Mouse (Mus musculus): ENCODE measurements at regions not wholly inside any gene's neighbourhood (a gene's known extent, or its start where the extent isn't known, plus 50 kb on each side); places are given as distances from the start of the nearest gene placed in this dataset.
A peak's percentile ranks its signal among the peaks of the same experiment; 100 is the strongest.

DNA sequence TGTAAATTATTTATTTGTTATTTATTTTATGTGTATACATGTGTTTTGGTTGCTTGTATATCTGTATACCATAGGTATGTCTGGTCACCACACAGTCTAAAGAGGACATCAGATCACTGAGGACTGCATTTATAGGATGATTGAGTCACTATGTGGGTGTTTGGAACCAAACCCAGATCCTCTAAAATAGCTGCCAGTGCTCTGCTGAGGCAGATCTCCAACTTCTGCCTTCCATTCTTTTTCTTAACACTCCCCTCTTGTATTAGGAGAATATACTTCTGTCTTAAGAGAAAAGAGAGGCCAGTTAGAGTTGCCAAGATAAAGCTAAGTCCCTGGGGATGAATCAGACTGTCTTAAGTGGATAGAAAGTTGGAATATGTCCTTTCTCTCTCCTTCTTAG is 424.2 kb downstream of the Cntn6 start:
- DNase-seq = no peak

GRCm38 (mm10) chr6:104922577-104922976 is 430.0 kb downstream of the Cntn6 start:
- DNase-seq = no peak

GRCm38 (mm10) chr6:104926088-104926487 is 433.5 kb downstream of the Cntn6 start:
- DNase-seq = no peak

DNA sequence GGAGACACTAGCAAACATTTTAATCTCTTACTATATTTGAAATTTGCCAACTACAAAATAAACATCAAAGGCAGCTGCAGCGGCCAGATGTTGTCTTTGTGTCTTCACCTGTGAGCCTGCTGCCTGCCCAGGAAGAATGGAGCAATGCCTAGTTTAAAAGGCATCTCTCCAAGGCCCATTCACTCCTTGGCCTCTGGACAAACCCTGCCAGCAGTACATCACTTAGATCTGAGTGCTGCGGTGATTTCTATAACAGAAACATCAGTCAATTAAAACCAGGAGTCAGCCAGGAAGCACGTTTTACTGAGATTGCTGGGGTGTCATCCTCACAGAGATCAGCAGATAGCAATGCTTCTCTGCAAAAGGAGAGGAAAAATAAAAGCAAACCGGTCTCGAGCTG is 437.7 kb downstream of the Cntn6 start:
- DNase-seq = no peak

GRCm38 (mm10) chr6:104932153-104932552 is 439.6 kb downstream of the Cntn6 start:
- DNase-seq = no peak

DNA sequence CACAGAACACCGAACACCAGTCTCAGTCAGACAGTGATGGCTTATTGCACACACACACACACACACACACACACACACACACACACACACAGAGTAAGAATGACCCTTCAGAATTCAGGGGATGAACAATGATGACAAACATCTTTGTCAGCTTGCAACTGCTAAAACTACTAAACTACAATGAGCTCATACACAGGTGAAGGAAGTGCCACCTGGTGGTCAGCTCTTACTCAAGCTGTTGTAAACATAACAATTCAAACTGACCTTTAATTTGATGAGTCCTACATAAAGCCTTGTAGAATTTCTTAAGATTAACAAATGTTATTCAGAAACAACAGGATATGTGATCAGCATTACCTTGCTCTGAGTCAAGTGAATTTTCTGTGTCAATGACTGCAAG is 446.5 kb downstream of the Cntn6 start:
- DNase-seq = no peak

GRCm38 (mm10) chr6:104974517-104974916 is 481.9 kb downstream of the Cntn6 start:
- no peak for DNase-seq

DNA sequence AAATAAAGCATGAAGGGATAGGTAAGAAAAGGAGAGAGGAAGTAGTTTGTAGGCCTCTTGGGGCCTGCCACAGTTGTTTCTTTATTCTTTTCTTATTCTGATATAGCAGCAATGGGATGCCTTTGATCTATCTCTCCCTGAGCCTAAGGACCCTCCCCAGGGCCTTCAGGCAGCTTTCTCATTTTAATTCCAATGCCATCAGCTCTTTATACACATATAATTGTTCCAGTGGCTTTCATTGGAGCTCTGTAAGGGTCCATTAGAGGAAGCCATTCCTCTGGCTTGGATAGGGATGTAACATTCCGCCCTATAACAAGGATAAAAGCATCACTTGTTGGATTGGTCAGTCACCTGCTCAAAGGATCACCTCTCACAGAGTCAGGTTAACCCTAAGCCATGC is 491.6 kb downstream of the Cntn6 start:
- DNase-seq = no peak

DNA sequence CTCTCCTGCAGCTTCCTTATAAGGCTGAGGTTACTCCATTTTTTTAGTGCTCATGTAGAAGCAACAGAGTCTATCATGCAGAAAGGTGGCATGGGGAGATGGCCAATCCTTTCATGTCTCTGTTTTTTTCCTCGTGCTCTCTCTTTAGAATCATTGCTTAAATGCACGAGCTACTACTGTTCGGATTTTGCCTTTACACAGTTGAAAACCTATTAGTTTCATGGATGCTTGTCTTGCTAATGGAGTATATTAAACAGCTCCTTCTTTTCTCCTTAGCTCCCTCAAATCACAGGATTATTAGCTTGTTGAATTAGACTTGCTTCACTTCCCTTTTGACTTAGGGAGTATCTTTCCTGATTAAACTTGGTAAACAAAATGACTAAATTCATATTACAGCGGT is 497.3 kb downstream of the Cntn6 start:
- DNase-seq = no peak

GRCm38 (mm10) chr6:104990366-104990765 is 497.8 kb downstream of the Cntn6 start:
- no peak for DNase-seq

GRCm38 (mm10) chr6:104999601-105000000 is 507.0 kb downstream of the Cntn6 start:
- no peak for DNase-seq

DNA sequence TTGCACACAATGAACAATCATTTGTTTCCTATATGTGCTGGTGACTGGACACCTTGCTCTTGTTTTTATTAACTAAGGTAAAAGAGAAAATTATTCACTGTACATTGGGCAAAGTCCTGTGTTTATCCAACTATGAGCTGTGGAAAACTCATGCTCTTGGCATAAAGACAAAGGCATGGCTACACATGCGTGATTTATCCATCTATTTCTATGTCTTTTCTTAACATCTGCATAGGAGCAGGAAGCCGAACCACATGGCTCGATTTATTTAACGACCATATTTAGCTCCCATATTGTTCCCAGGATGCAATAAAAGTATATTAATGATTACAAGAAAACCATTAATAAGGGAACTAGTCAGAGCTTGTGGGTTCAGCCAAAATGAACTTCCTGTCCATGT is 528.1 kb downstream of the Cntn6 start:
- no peak for DNase-seq

- DNase-seq = no peak
These were observed 528.6 kb downstream of the Cntn6 start for GRCm38 (mm10) chr6:105021174-105021573.

- DNase-seq = no peak
These were observed 573.6 kb downstream of the Cntn6 start for GRCm38 (mm10) chr6:105066146-105066545.

DNA sequence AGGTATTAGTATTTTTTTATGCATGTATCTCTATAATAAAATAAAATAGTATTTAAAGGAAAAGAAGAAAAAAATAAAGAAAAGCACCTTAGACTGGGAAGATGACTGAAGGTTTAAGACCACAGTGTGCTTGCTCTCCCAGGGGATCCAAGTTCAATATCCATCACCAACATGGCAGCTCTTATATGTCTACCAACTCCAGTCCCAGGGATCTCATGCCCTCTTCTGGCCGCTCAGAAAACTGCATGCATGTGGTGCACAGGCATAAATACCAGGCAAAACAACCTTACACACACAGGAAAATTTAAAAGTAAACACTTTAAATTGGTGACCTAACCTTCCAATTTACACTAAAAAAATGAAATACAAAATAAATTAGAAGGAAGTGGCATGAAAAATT is 586.6 kb upstream of the Cntn4 start:
- peak; percentile 3 for DNase-seq

Data from gastrocnemius, postnatal 10 days (tissue).